Mouse (Mus musculus) left cerebral cortex, postnatal 10 days (tissue): ENCODE data around the gene Lifr. TPM values are rescaled to one million over a fixed set of nuclear protein-coding genes. Genes with fewer than 3 reads are reported as not detected.
A peak's percentile ranks its signal among the peaks of the same experiment; 100 is the strongest.

ENCODE experiments used
- DNase-seq, 2 experiments: peaks; one replicate each; pipeline ENCODE4 v3.0.0; 2021 to 2022; ENCODE audit warnings: low spot score in 2 of 2, mixed read lengths in 1 of 2; ENCODE audit errors: extremely low spot score in 1 of 2
- intact Hi-C: fragments of 180-260 bp; cut with DNase I; formaldehyde crosslinking; loops from one replicate; pipeline ENCODE4 v1.15.1; 2025
- total RNA-seq, 2 experiments: library from RNA; stranded (reverse); gene quantifications; 2 replicates each; pipeline ENCODE4 v1.2.3; 2021

The Lifr gene
- 10 to 100 TPM; 34.0 to 43.9 TPM for total RNA-seq

GRCm38 (mm10) chr15:7090211-7090765 is at the start of gene Lifr:
Gene Lifr (plus strand): TSS chr15:7090614.
- no peak for DNase-seq

GRCm38 (mm10) chr15:7044081-7044749 is 46.2 kb upstream of the Lifr start:
- intact Hi-C loops = no loop called here
- DNase-seq = no peak

More at GRCm38 (mm10) chr15:7090211-7090765, at the start of gene Lifr:
- intact Hi-C loops = no loop called here

- no peak for DNase-seq
- intact Hi-C loops = no loop called here
Observed at GRCm38 (mm10) chr15:7045056-7045455, 45.4 kb upstream of the Lifr start.

- DNase-seq = no peak
- intact Hi-C loops = no loop called here
Observed at GRCm38 (mm10) chr15:7047931-7048330, 42.5 kb upstream of the Lifr start.

- DNase-seq = no peak
- intact Hi-C loops = no loop called here
Observed at GRCm38 (mm10) chr15:7048916-7049315, 41.5 kb upstream of the Lifr start.

- intact Hi-C loops = no loop called here
- DNase-seq = no peak
Observed at GRCm38 (mm10) chr15:7051666-7052065, 38.7 kb upstream of the Lifr start.

GRCm38 (mm10) chr15:7052117-7052516 is 38.3 kb upstream of the Lifr start:
- intact Hi-C loops = no loop called here
- DNase-seq = no peak

GRCm38 (mm10) chr15:7056851-7057250 is 33.6 kb upstream of the Lifr start:
- no peak for DNase-seq
- intact Hi-C loops = no loop called here

- intact Hi-C loops = no loop called here
Observed at GRCm38 (mm10) chr15:7060522-7060921, 29.9 kb upstream of the Lifr start.

GRCm38 (mm10) chr15:7061995-7062697 is 28.3 kb upstream of the Lifr start:
- no peak for DNase-seq
- intact Hi-C loops = no loop called here

More at GRCm38 (mm10) chr15:7060522-7060921, 29.9 kb upstream of the Lifr start:
- DNase-seq = no peak

GRCm38 (mm10) chr15:7062698-7063009 is 27.8 kb upstream of the Lifr start:
- intact Hi-C loops = no loop called here
- DNase-seq = no peak

GRCm38 (mm10) chr15:7063521-7064240 is 26.7 kb upstream of the Lifr start:
- intact Hi-C loops = no loop called here
- DNase-seq = no peak

- intact Hi-C loops = no loop called here
- DNase-seq = no peak
Observed at GRCm38 (mm10) chr15:7064992-7065523, 25.4 kb upstream of the Lifr start.

- intact Hi-C loops = no loop called here
- no peak for DNase-seq
Observed at GRCm38 (mm10) chr15:7065624-7066023, 24.8 kb upstream of the Lifr start.

- intact Hi-C loops = no loop called here
- DNase-seq = no peak
Observed at GRCm38 (mm10) chr15:7066752-7067151, 23.7 kb upstream of the Lifr start.

- intact Hi-C loops = no loop called here
- DNase-seq = no peak
Observed at GRCm38 (mm10) chr15:7069374-7069773, 21.0 kb upstream of the Lifr start.

GRCm38 (mm10) chr15:7070199-7070794 is 20.1 kb upstream of the Lifr start:
- no peak for DNase-seq
- intact Hi-C loops = no loop called here

GRCm38 (mm10) chr15:7073269-7073668 is 17.1 kb upstream of the Lifr start:
- intact Hi-C loops = no loop called here
- DNase-seq = no peak

GRCm38 (mm10) chr15:7075185-7075584 is 15.2 kb upstream of the Lifr start:
- intact Hi-C loops = no loop called here
- DNase-seq = peak in 1 of 2 experiments; percentile 15
